Mouse (Mus musculus) midbrain, embryonic 12.5 days (tissue): ENCODE measurements at regions not wholly inside any gene's neighbourhood (a gene's known extent, or its start where the extent isn't known, plus 50 kb on each side); places are given as distances from the start of the nearest gene placed in this dataset.

Experiments used
- ATAC-seq: fragments of 200-750 bp; cut with Nextera tagmentation; 2 replicates; pipeline ENCODE4 v1.8.0; 2017; ENCODE audit warnings: low read depth, moderate TSS enrichment, moderate library complexity; ENCODE audit not compliant: low FRiP score
- H3K27ac ChIP-seq: fragments of 300-500 bp; sonication (generic); replicated peaks from 2 replicates; pipeline ENCODE4 v1.5.1; 2016; ENCODE audit warnings: mild to moderate bottlenecking
- H3K27me3 ChIP-seq: fragments of 300-500 bp; sonication (generic); 2 replicates; pipeline ENCODE4 v1.6.1; 2016; ENCODE audit warnings: mild to moderate bottlenecking
- H3K36me3 ChIP-seq: fragments of 300-500 bp; sonication (generic); 2 replicates; pipeline ENCODE4 v1.6.1; 2016
- H3K4me1 ChIP-seq: fragments of 300-500 bp; sonication (generic); 2 replicates; pipeline ENCODE4 v1.6.1; 2016
- H3K4me2 ChIP-seq: fragments of 300-500 bp; sonication (generic); replicated peaks from 2 replicates; pipeline ENCODE4 v1.6.1; 2016; ENCODE audit warnings: mild to moderate bottlenecking, moderate library complexity
- H3K4me3 ChIP-seq: fragments of 300-500 bp; sonication (generic); 2 replicates; pipeline ENCODE4 v1.5.1; 2016; ENCODE audit warnings: mild to moderate bottlenecking
- H3K9ac ChIP-seq: fragments of 300-500 bp; sonication (generic); replicated peaks from 2 replicates; pipeline ENCODE4 v1.6.1; 2016; ENCODE audit warnings: mild to moderate bottlenecking, moderate library complexity
- H3K9me3 ChIP-seq: fragments of 300-500 bp; sonication (generic); 2 replicates; pipeline ENCODE4 v1.6.1; 2016; ENCODE audit warnings: mild to moderate bottlenecking
- WGBS: fragments of 180-500 bp; shearing (Covaris S2); methylation state at CpG from one replicate; pipeline ENCODE4 v1.1.7; 2016; 5-methylcytosine and 5-hydroxymethylcytosine counted together

- H3K4me1 ChIP-seq: no peaks in the 10 kb centered on the region
- WGBS: 74% methylated on average over 9 of the region's 9 CpGs
- H3K27ac ChIP-seq: no peak overlapping the region
- no peak overlapping the region for H3K4me2 ChIP-seq
- no peaks in the 10 kb centered on the region for H3K9me3 ChIP-seq
- H3K36me3 ChIP-seq: no peaks in the 10 kb centered on the region
- no peak for ATAC-seq
- no peak overlapping the region for H3K4me3 ChIP-seq
- no peaks in the 10 kb centered on the region; the same call in 1 of the 2 replicates for H3K27me3 ChIP-seq
- no peak overlapping the region for H3K9ac ChIP-seq
Observed at GRCm38 (mm10) chr2:128270377-128271129, 144.7 kb downstream of the Bcl2l11 start.

DNA sequence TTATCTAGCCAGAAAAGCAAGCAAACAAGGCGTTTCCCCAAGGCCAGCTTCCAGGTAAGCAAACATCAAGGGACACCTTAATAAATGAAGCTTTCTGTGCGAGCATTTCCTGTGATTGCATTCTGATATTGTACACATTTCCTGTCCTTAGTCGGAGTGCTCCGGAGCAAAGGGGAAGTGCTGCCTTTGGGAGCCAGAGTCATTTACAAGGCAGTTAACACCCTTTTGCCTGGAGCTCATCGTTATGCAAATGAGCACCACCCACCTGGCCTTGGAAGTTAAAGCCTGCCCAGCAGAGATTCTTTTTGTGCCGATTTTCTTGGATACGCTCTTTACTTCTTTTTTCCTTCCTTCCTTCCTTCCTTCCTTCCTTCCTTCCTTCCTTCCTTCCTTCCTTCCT lies 147.0 kb downstream of the Bcl2l11 start:
- Histone ChIP-seq H3K27ac (no peak overlapping the region), H3K27me3 (no peaks in the 10 kb centered on the region; the same call in 1 of the 2 replicates), H3K36me3 (no peaks in the 10 kb centered on the region), H3K4me1 (peaks cover 10% of the 10 kb centered on the region; the same call in 1 of the 2 replicates), H3K4me3 (no peak overlapping the region), H3K9me3 (no peaks in the 10 kb centered on the region), H3K9ac (no peak overlapping the region), H3K4me2 (no peak overlapping the region)
- 34% methylated on average over 7 of the region's 7 CpGs for WGBS
- ATAC-seq: no peak

DNA sequence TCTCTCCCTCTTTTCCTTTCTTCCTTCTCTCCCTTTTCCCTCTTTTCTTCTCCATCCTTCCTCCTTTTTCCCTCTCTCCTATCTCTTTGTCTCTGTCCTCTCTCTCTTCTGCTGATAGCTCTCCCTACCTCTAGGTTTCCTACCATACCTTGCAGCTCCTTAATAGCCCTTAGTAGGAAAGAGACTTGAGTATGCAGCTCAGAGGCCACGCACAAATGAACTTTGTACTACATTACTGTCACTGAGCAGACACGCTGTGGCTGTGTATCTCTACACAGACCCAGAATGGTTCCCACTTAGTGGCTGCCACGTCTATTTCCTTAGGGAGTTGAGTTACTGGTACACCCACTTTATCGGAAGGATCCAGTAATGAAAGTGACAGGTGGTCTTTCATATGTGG lies 147.5 kb downstream of the Bcl2l11 start:
- peaks cover 15% of the 10 kb centered on the region; the same call in 1 of the 2 replicates for H3K4me1 ChIP-seq
- WGBS: 72% methylated on average over 4 of the region's 4 CpGs
- ATAC-seq: no peak
- H3K4me2 ChIP-seq: no peak overlapping the region
- H3K27me3 ChIP-seq: no peaks in the 10 kb centered on the region; the same call in 1 of the 2 replicates
- H3K9ac ChIP-seq: no peak overlapping the region
- no peak overlapping the region for H3K4me3 ChIP-seq
- H3K9me3 ChIP-seq: no peaks in the 10 kb centered on the region
- H3K36me3 ChIP-seq: no peaks in the 10 kb centered on the region
- no peak overlapping the region for H3K27ac ChIP-seq

- Histone ChIP-seq H3K4me2 (no peak overlapping the region), H3K36me3 (no peaks in the 10 kb centered on the region), H3K27ac (no peak overlapping the region), H3K4me3 (no peak overlapping the region), H3K4me1 (peaks cover 22% of the 10 kb centered on the region; the same call in 1 of the 2 replicates), H3K27me3 (no peaks in the 10 kb centered on the region; the same call in 1 of the 2 replicates), H3K9me3 (no peaks in the 10 kb centered on the region), H3K9ac (no peak overlapping the region)
- whole genome bisulfite sequencing: 92% methylated on average over 5 of the region's 5 CpGs
- ATAC-seq: no peak
Observed at GRCm38 (mm10) chr2:128276337-128276736, 150.5 kb downstream of the Bcl2l11 start.

GRCm38 (mm10) chr2:128277387-128278123 lies 151.7 kb downstream of the Bcl2l11 start:
- 47% methylated on average over 4 of the region's 4 CpGs for whole genome bisulfite sequencing
- H3K4me2 ChIP-seq: no peak overlapping the region
- H3K27ac ChIP-seq: no peak overlapping the region
- H3K36me3 ChIP-seq: no peaks in the 10 kb centered on the region
- no peak overlapping the region for H3K9ac ChIP-seq
- no peaks in the 10 kb centered on the region for H3K9me3 ChIP-seq
- H3K4me3 ChIP-seq: no peak overlapping the region
- no peaks in the 10 kb centered on the region; the same call in 1 of the 2 replicates for H3K27me3 ChIP-seq
- H3K4me1 ChIP-seq: peaks cover 22% of the 10 kb centered on the region; the same call in 1 of the 2 replicates
- ATAC-seq: no peak

- H3K27ac ChIP-seq: no peak overlapping the region
- H3K9me3 ChIP-seq: no peaks in the 10 kb centered on the region
- no peak overlapping the region for H3K9ac ChIP-seq
- no peaks in the 10 kb centered on the region; the same call in 1 of the 2 replicates for H3K27me3 ChIP-seq
- no peaks in the 10 kb centered on the region for H3K36me3 ChIP-seq
- no peak for ATAC-seq
- peaks cover 22% of the 10 kb centered on the region; the same call in 1 of the 2 replicates for H3K4me1 ChIP-seq
- H3K4me3 ChIP-seq: no peak overlapping the region
- no peak overlapping the region for H3K4me2 ChIP-seq
- WGBS: 76% methylated on average over 5 of the region's 5 CpGs
Observed at GRCm38 (mm10) chr2:128278124-128278432, 152.2 kb downstream of the Bcl2l11 start.

- no peak overlapping the region for H3K9ac ChIP-seq
- no peaks in the 10 kb centered on the region; the same call in 1 of the 2 replicates for H3K27me3 ChIP-seq
- 50% methylated on average over 12 of the region's 12 CpGs for WGBS
- H3K4me1 ChIP-seq: peaks cover 22% of the 10 kb centered on the region; the same call in 1 of the 2 replicates
- H3K27ac ChIP-seq: no peak overlapping the region
- no peaks in the 10 kb centered on the region for H3K36me3 ChIP-seq
- no peak overlapping the region for H3K4me2 ChIP-seq
- no peak for ATAC-seq
- H3K9me3 ChIP-seq: no peaks in the 10 kb centered on the region
- H3K4me3 ChIP-seq: no peak overlapping the region
Observed at GRCm38 (mm10) chr2:128278608-128279081, 152.8 kb downstream of the Bcl2l11 start.

GRCm38 (mm10) chr2:128279127-128279710 lies 153.4 kb downstream of the Bcl2l11 start:
- Histone ChIP-seq H3K9ac (no peak overlapping the region), H3K36me3 (no peaks in the 10 kb centered on the region), H3K4me2 (no peak overlapping the region), H3K4me3 (no peak overlapping the region), H3K27ac (no peak overlapping the region), H3K9me3 (no peaks in the 10 kb centered on the region), H3K27me3 (no peaks in the 10 kb centered on the region), H3K4me1 (peaks cover 22% of the 10 kb centered on the region; the same call in 1 of the 2 replicates)
- ATAC-seq: no peak
- WGBS: 89% methylated on average over 10 of the region's 10 CpGs

- H3K27ac ChIP-seq: no peak overlapping the region
- no peak overlapping the region for H3K9ac ChIP-seq
- no peaks in the 10 kb centered on the region for H3K36me3 ChIP-seq
- peaks cover 7% of the 10 kb centered on the region; the same call in 1 of the 2 replicates for H3K27me3 ChIP-seq
- H3K9me3 ChIP-seq: no peaks in the 10 kb centered on the region
- H3K4me2 ChIP-seq: no peak overlapping the region
- 49% methylated on average over 4 of the region's 4 CpGs for WGBS
- no peak for ATAC-seq
- no peak overlapping the region for H3K4me3 ChIP-seq
- H3K4me1 ChIP-seq: peaks cover 35% of the 10 kb centered on the region
Observed at GRCm38 (mm10) chr2:128282591-128282990, 156.8 kb downstream of the Bcl2l11 start.

GRCm38 (mm10) chr2:128284822-128285421 lies 159.1 kb downstream of the Bcl2l11 start:
- Histone ChIP-seq H3K4me3 (no peak overlapping the region), H3K36me3 (no peaks in the 10 kb centered on the region), H3K9ac (no peak overlapping the region), H3K9me3 (no peaks in the 10 kb centered on the region), H3K4me2 (no peak overlapping the region), H3K27me3 (peaks cover 7% of the 10 kb centered on the region; the same call in 1 of the 2 replicates), H3K27ac (no peak overlapping the region), H3K4me1 (peaks cover 34% of the 10 kb centered on the region)
- WGBS: 80% methylated on average over 7 of the region's 7 CpGs
- no peak for ATAC-seq

DNA sequence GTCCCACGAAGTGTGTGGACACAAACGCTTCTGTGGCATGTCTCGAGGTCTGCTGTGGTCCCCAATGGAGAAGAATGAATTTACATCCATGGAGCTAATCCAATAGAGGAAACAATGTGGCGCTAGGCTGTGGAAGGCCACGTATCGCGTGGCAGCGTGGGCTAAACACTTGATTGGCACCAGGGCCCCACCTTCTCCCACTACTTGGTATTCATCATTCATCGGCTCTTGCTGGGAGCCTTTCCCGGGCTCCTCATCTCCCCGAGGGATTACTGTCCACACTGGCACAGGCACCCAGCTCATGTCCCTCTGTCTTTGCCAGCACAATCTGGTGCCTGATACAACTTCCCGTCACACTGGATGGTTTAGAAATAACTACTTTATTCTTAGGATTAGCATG lies 159.6 kb downstream of the Bcl2l11 start:
- Histone ChIP-seq H3K27ac (no peak overlapping the region), H3K4me3 (no peak overlapping the region), H3K4me1 (peaks cover 34% of the 10 kb centered on the region), H3K27me3 (peaks cover 7% of the 10 kb centered on the region; the same call in 1 of the 2 replicates), H3K4me2 (no peak overlapping the region), H3K9ac (no peak overlapping the region), H3K36me3 (no peaks in the 10 kb centered on the region), H3K9me3 (no peaks in the 10 kb centered on the region)
- no peak for ATAC-seq
- WGBS: 70% methylated on average over 12 of the region's 12 CpGs
